Mouse (Mus musculus): ENCODE measurements at regions not wholly inside any gene's neighbourhood (a gene's known extent, or its start where the extent isn't known, plus 50 kb on each side); places are given as distances from the start of the nearest gene placed in this dataset.

- Histone ChIP-seq H3K4me1 (ENCODE audit: control insufficient read depth in 1 of 2, insufficient read depth in 2 of 2, low read length in 2 of 2) (no peaks in the 10 kb centered on the region), H3K9ac (ENCODE audit: control insufficient read depth, low read depth, low read length, poor library complexity, severe bottlenecking) (no peak overlapping the region), H3K79me2 (ENCODE audit: control insufficient read depth, insufficient read depth, low read length, poor library complexity) (no peaks in the 10 kb centered on the region), H3K36me3 (ENCODE audit: control insufficient read depth in 1 of 2, insufficient read depth in 2 of 2, low read length in 2 of 2) (no peaks in the 10 kb centered on the region), H3K9me3 (replicated peaks; ENCODE audit: insufficient read depth, low read length) (no peaks in the 10 kb centered on the region), H3K4me3 (ENCODE audit: control insufficient read depth in 1 of 2, insufficient read depth in 1 of 2, low read depth in 2 of 2, low read length in 2 of 2) (no peak overlapping the region), H3K27me3 (ENCODE audit: control insufficient read depth in 1 of 2, insufficient read depth in 2 of 2, low read length in 2 of 2) (no peaks in the 10 kb centered on the region), H3K27ac (ENCODE audit: control insufficient read depth, low read depth, low read length) (no peak overlapping the region)
- no peak for DNase-seq (ENCODE audit: low read depth, low spot score)
- TF ChIP-seq RAD21 (IDR thresholded peaks at IDR 0.05; ENCODE audit: low read depth, low read length) (no peak), CTCF (IDR thresholded peaks at IDR 0.05 in 2 of 3, conservative IDR thresholded peaks at IDR 0.05 in 1 of 3; ENCODE audit: control insufficient read depth in 1 of 3, insufficient read depth in 1 of 3, low read depth in 2 of 3, low read length in 3 of 3, poor library complexity in 1 of 3, severe bottlenecking in 1 of 3) (no peak), EP300 (IDR thresholded peaks at IDR 0.05; ENCODE audit: low read depth in 1 of 2, low read length in 2 of 2) (no peak), UBTF (IDR thresholded peaks at IDR 0.05; ENCODE audit: borderline replicate concordance, insufficient read depth, low read depth, low read length) (no peak), USF1 (IDR thresholded peaks at IDR 0.05; ENCODE audit: low read depth, low read length) (no peak), POLR2A (IDR thresholded peaks at IDR 0.05; ENCODE audit: control insufficient read depth in 1 of 2, insufficient read depth in 1 of 2, low read depth in 1 of 2, low read length in 2 of 2, poor library complexity in 1 of 2) (no peak), GATA1 (IDR thresholded peaks at IDR 0.05; ENCODE audit: low read depth, low read length) (no peak), POLR2AphosphoS5 (IDR thresholded peaks at IDR 0.05; ENCODE audit: borderline replicate concordance, low read depth, low read length) (no peak), MXI1 (IDR thresholded peaks at IDR 0.05; ENCODE audit: low read depth, low read length) (no peak), E2F4 (IDR thresholded peaks at IDR 0.05; ENCODE audit: borderline replicate concordance, low read depth, low read length) (no peak), TAL1 (IDR thresholded peaks at IDR 0.05; ENCODE audit: low read length) (no peak), TCF12 (IDR thresholded peaks at IDR 0.05; ENCODE audit: low read depth, low read length) (no peak)
These were observed 150.8 kb upstream of the Nr3c2 start for GRCm38 (mm10) chr8:76748471-76748870.

- no peaks in the 10 kb centered on the region for H3K4me1 ChIP-seq (ENCODE audit: control insufficient read depth in 1 of 2, insufficient read depth in 2 of 2, low read length in 2 of 2)
- H3K9me3 ChIP-seq (replicated peaks; ENCODE audit: insufficient read depth, low read length): no peaks in the 10 kb centered on the region
- H3K36me3 ChIP-seq (ENCODE audit: control insufficient read depth in 1 of 2, insufficient read depth in 2 of 2, low read length in 2 of 2): no peaks in the 10 kb centered on the region
- no peak for TF ChIP-seq E2F4 (IDR thresholded peaks at IDR 0.05; ENCODE audit: borderline replicate concordance, low read depth, low read length)
- TF ChIP-seq USF1 (IDR thresholded peaks at IDR 0.05; ENCODE audit: low read depth, low read length): no peak
- TF ChIP-seq ZMIZ1 (IDR thresholded peaks at IDR 0.05; ENCODE audit: low read depth, low read length): no peak
- no peak for TF ChIP-seq HCFC1 (IDR thresholded peaks at IDR 0.05; ENCODE audit: low read depth, low read length)
- H3K27ac ChIP-seq (ENCODE audit: control insufficient read depth, low read depth, low read length): no peak overlapping the region
- no peaks in the 10 kb centered on the region for H3K79me2 ChIP-seq (ENCODE audit: control insufficient read depth, insufficient read depth, low read length, poor library complexity)
- DNase-seq (ENCODE audit: low read depth, low spot score): no peak
- H3K4me3 ChIP-seq (ENCODE audit: control insufficient read depth in 1 of 2, insufficient read depth in 1 of 2, low read depth in 2 of 2, low read length in 2 of 2): no peak overlapping the region
- no peak overlapping the region for H3K9ac ChIP-seq (ENCODE audit: control insufficient read depth, low read depth, low read length, poor library complexity, severe bottlenecking)
- no peaks in the 10 kb centered on the region for H3K27me3 ChIP-seq (ENCODE audit: control insufficient read depth in 1 of 2, insufficient read depth in 2 of 2, low read length in 2 of 2)
These were observed 149.0 kb upstream of the Nr3c2 start for GRCm38 (mm10) chr8:76750286-76750685.

GRCm38 (mm10) chr8:76754166-76754565 is 145.1 kb upstream of the Nr3c2 start:
- H3K4me3 ChIP-seq (ENCODE audit: control insufficient read depth in 1 of 2, insufficient read depth in 1 of 2, low read depth in 2 of 2, low read length in 2 of 2): no peak overlapping the region
- no peaks in the 10 kb centered on the region for H3K9me3 ChIP-seq (replicated peaks; ENCODE audit: insufficient read depth, low read length)
- H3K79me2 ChIP-seq (ENCODE audit: control insufficient read depth, insufficient read depth, low read length, poor library complexity): no peaks in the 10 kb centered on the region
- DNase-seq (ENCODE audit: low read depth, low spot score): no peak
- no peaks in the 10 kb centered on the region for H3K36me3 ChIP-seq (ENCODE audit: control insufficient read depth in 1 of 2, insufficient read depth in 2 of 2, low read length in 2 of 2)
- no peaks in the 10 kb centered on the region for H3K4me1 ChIP-seq (ENCODE audit: control insufficient read depth in 1 of 2, insufficient read depth in 2 of 2, low read length in 2 of 2)
- no peaks in the 10 kb centered on the region for H3K27me3 ChIP-seq (ENCODE audit: control insufficient read depth in 1 of 2, insufficient read depth in 2 of 2, low read length in 2 of 2)
- no peak overlapping the region for H3K27ac ChIP-seq (ENCODE audit: control insufficient read depth, low read depth, low read length)
- H3K9ac ChIP-seq (ENCODE audit: control insufficient read depth, low read depth, low read length, poor library complexity, severe bottlenecking): no peak overlapping the region
- TF ChIP-seq BHLHE40 (IDR thresholded peaks at IDR 0.05; ENCODE audit: borderline replicate concordance, low read depth, low read length) (no peak), NELFE (IDR thresholded peaks at IDR 0.05; ENCODE audit: low read depth, low read length) (no peak), MXI1 (IDR thresholded peaks at IDR 0.05; ENCODE audit: low read depth, low read length) (no peak), KAT2A (conservative IDR thresholded peaks at IDR 0.05; ENCODE audit: low read depth, low read length) (no peak), ZKSCAN1 (IDR thresholded peaks at IDR 0.05; ENCODE audit: low read depth, low read length) (no peak), MYC (IDR thresholded peaks at IDR 0.05; ENCODE audit: low read depth, low read length) (no peak), MAZ (IDR thresholded peaks at IDR 0.05; ENCODE audit: low read depth, low read length) (no peak), EP300 (IDR thresholded peaks at IDR 0.05; ENCODE audit: low read depth in 1 of 2, low read length in 2 of 2) (no peak), RCOR1 (IDR thresholded peaks at IDR 0.05; ENCODE audit: low read depth, low read length) (no peak), MEF2A (IDR thresholded peaks at IDR 0.05; ENCODE audit: extremely low read depth, insufficient replicate concordance, low read depth, low read length, poor library complexity, severe bottlenecking) (no peak), USF2 (IDR thresholded peaks at IDR 0.05; ENCODE audit: borderline replicate concordance in 1 of 2, insufficient read depth in 1 of 2, low read depth in 1 of 2, low read length in 2 of 2) (no peak), SIN3A (IDR thresholded peaks at IDR 0.05; ENCODE audit: low read length) (no peak), ETS1 (IDR thresholded peaks at IDR 0.05; ENCODE audit: low read depth, low read length) (no peak), ELF1 (IDR thresholded peaks at IDR 0.05; ENCODE audit: low read depth, low read length) (no peak), TCF12 (IDR thresholded peaks at IDR 0.05; ENCODE audit: low read depth, low read length) (no peak)

Data from MEL (cell line).